18 mouse cellular contexts compared by ENCODE assay signal in genomic region chr3:127003946-127004345, GRCm38 (mm10).
"Had no signal": no experiment of that assay in that cellular context is flagged by ENCODE, and none has a peak within 500 bp of the region (broad histone marks: within the 10 kb centered on the region; RNA-seq: fewer than 3 reads in every experiment).

No protein-coding gene starts in this region.

- DNase-seq: liver, postnatal 0 days; lung, adult 2 months; lung, postnatal 14 days; lung, postnatal 36 days; right cerebral cortex, postnatal 14 days; thymus, adult 2 months; thymus, postnatal 25 days; thymus, postnatal 4 days had no signal

- H3K4me2 ChIP-seq: lung, embryonic 15.5 days; midbrain, embryonic 11.5 days; midbrain, embryonic 13.5 days; midbrain, embryonic 15.5 days; neural tube, embryonic 12.5 days; stomach, embryonic 15.5 days had no signal

- H3K27ac ChIP-seq: lung, embryonic 15.5 days; macrophage; midbrain, embryonic 13.5 days; midbrain, embryonic 15.5 days; neural tube, embryonic 12.5 days; stomach, embryonic 15.5 days; stomach, postnatal 0 days had no signal

- H3K9me3 ChIP-seq: lung, embryonic 15.5 days; midbrain, embryonic 13.5 days; midbrain, embryonic 15.5 days; neural tube, embryonic 12.5 days; stomach, embryonic 15.5 days had no signal

- H3K9ac ChIP-seq: liver, postnatal 0 days; lung, embryonic 15.5 days; midbrain, embryonic 13.5 days; midbrain, embryonic 15.5 days; neural tube, embryonic 12.5 days; stomach, embryonic 15.5 days had no signal

- H3K27me3 ChIP-seq: lung, embryonic 15.5 days; megakaryocyte, embryonic 14.5 days; midbrain, embryonic 13.5 days; midbrain, embryonic 15.5 days; neural tube, embryonic 12.5 days; stomach, embryonic 15.5 days had no signal

- H3K4me3 ChIP-seq: lung, embryonic 15.5 days; megakaryocyte, embryonic 14.5 days; midbrain, embryonic 13.5 days; midbrain, embryonic 15.5 days; neural tube, embryonic 12.5 days; stomach, embryonic 15.5 days had no signal

- ATAC-seq: lung, postnatal 0 days; midbrain, embryonic 13.5 days; midbrain, embryonic 15.5 days had no signal

- H3K36me3 ChIP-seq: lung, embryonic 15.5 days; stomach, embryonic 15.5 days had no signal

- H3K4me1 ChIP-seq: megakaryocyte, embryonic 14.5 days; stomach, embryonic 15.5 days had no signal
